Mouse (Mus musculus) gastrocnemius, postnatal 4 days (tissue): ENCODE data around the gene Ccdc81. TPM values are rescaled to one million over a fixed set of nuclear protein-coding genes. Genes with fewer than 3 reads are reported as not detected.

Source experiments
- DNase-seq, 2 experiments: peaks; one replicate each; pipeline ENCODE4 v3.0.0; 2021 to 2022; ENCODE audit warnings: low spot score in 2 of 2, mixed read lengths in 2 of 2
- total RNA-seq, 2 experiments: library from RNA; stranded (reverse); gene quantifications; 2 replicates each; pipeline ENCODE4 v1.2.3; 2021

Ccdc81 gene
- total RNA-seq, 2 experiments from 2014 or later: 0.10 to 0.13 TPM

- DNase-seq: no peak
Observed at GRCm38 (mm10) chr7:89867221-89867620, 36.2 kb downstream of the Ccdc81 start.

GRCm38 (mm10) chr7:89864769-89865168, 38.7 kb downstream of the Ccdc81 start:
- no peak for DNase-seq

- peak in 1 of 2 experiments; percentile 43 for DNase-seq
Observed at GRCm38 (mm10) chr7:89856440-89857217, 46.8 kb downstream of the Ccdc81 start.

- DNase-seq: no peak
Observed at GRCm38 (mm10) chr7:89855196-89855595, 48.2 kb downstream of the Ccdc81 start.

- no peak for DNase-seq
Observed at GRCm38 (mm10) chr7:89853131-89853530, 50.3 kb downstream of the Ccdc81 start.

- no peak for DNase-seq
Observed at GRCm38 (mm10) chr7:89852158-89853095, 51.0 kb downstream of the Ccdc81 start.

- no peak for DNase-seq
Observed at GRCm38 (mm10) chr7:89850510-89850909, 52.9 kb downstream of the Ccdc81 start.

GRCm38 (mm10) chr7:89845669-89846068, 57.8 kb downstream of the Ccdc81 start:
- DNase-seq: no peak

GRCm38 (mm10) chr7:89843533-89843932, 59.9 kb downstream of the Ccdc81 start:
- DNase-seq: no peak

GRCm38 (mm10) chr7:89843121-89843520, 60.3 kb downstream of the Ccdc81 start:
- no peak for DNase-seq

GRCm38 (mm10) chr7:89842404-89842715, 61.1 kb downstream of the Ccdc81 start:
- no peak for DNase-seq

GRCm38 (mm10) chr7:89841670-89842403, 61.6 kb downstream of the Ccdc81 start:
- DNase-seq: peak; percentile 62 to 76

- DNase-seq: no peak
Observed at GRCm38 (mm10) chr7:89839721-89840120, 63.7 kb downstream of the Ccdc81 start.

GRCm38 (mm10) chr7:89837841-89838240, 65.6 kb downstream of the Ccdc81 start:
- no peak for DNase-seq

- no peak for DNase-seq
Observed at GRCm38 (mm10) chr7:89836676-89837075, 66.8 kb downstream of the Ccdc81 start.

- DNase-seq: no peak
Observed at GRCm38 (mm10) chr7:89835566-89835965, 67.9 kb downstream of the Ccdc81 start.

GRCm38 (mm10) chr7:89833521-89833920, 69.9 kb downstream of the Ccdc81 start:
- DNase-seq: no peak

GRCm38 (mm10) chr7:89829201-89829600, 74.2 kb downstream of the Ccdc81 start:
- no peak for DNase-seq

GRCm38 (mm10) chr7:89828436-89829065, 74.9 kb downstream of the Ccdc81 start:
- DNase-seq: no peak
